Mouse (Mus musculus) neural tube, embryonic 10.5 days (tissue): ENCODE measurements at regions not wholly inside any gene's neighbourhood (a gene's known extent, or its start where the extent isn't known, plus 50 kb on each side); places are given as distances from the start of the nearest gene placed in this dataset.

Experiments
- DNase-seq: peaks from one replicate; pipeline ENCODE4 v3.0.0-alpha.2; 2017; ENCODE audit warnings: low spot score; ENCODE audit errors: extremely low spot score

DNA sequence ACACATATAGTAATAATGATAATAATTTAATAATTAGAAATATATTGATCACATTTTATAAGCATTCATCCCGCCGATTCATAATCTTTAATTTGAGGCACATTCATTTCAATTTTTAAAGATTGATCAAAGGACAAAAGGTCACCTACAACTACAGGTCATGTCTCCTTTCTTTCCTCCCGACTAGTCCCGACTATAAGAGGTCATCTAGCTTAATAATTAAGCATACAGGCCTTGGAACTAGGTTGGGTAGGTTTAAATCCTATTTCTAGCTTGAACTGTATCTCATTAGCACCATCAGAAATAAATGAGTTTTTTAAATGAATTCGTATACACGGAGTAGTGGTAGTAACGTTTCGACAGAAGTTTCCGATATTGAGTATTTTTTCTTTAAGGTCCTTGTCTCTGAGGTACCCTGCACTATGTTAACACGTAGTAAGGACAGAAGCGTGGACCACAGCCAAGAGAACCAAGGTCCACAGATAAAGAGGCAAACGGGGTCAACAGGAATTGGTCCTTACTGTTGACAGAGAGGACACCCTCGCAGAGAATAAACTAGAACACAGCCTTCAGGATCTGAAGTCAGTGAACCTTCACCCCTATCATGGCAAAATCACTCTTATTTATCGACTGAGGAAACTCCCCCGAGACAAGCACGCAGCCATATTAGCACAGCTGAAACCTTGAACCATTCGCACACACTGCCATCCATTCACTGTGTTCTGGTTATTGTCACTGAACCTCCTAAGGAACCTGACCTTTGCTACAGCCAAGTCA is 185.8 kb upstream of the Jmjd1c start:
- DNase-seq = no peak

DNA sequence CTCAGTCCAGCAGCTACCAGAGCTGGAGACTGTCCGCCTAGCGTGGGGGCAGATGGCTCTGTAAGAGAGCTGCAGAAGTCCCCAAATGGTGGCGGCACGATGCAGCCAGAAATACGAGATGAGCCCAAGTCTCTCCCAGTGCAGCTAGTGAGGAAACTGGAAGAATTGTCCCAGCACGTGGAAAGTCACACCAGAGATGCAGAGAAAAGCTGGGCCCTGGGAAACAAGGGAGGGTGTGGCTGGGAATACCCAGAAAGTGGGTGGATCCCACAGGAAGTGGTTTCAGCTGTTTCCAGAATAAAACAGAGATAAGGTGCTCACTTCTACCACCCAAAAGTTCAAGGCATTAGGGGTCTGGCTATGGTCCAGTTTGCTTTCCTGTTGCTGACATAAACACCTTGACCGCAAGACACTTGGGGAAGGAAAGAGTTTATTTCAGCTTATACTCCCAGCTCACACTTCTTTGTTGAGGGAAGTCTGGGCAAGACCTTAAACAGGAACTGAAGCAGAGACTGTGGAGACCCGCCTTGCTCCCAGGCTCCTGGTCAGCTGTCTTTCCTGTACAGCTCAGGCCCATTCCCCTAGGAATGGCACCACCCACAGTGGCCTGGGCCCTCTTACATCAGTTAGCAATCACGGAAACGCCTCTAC is 184.5 kb upstream of the Jmjd1c start:
- no peak for DNase-seq

DNA sequence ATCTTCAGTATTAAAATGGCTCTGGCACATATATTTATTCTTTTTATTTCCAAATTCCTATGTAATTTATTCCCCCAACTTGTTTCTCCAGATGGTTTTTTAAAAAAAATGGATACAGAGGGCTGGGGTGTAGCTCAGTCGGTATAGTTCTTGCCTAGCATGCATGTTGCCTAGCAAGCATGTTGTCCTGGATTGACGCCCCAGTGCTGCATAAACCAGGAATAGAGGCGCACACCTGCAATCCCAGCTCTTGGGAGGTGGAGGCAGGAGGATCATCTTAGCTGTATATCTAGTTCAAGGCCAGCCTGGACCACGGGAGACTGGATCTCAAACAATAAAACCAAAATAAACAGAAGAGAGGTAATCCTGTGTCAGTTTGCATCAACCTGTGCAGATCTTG is 183.5 kb upstream of the Jmjd1c start:
- DNase-seq = no peak

DNA sequence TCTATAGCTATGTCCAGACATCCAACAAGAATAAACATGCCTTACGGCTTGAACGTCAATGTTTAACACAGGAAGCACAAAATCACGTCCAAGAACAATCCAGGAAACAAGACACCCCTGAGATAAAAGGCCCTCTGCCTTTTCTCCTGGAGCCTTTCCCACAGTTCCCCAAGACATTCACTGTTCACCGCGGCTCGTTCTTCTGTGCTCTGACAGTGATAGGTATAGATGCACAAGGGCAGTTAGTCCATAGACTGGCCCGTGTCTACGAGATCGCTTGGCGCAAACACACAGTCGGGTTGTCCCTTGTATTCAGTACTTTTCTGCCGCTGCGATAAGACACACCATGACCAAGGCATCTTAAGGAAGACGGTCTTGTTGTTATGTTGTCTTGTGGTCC is 182.7 kb upstream of the Jmjd1c start:
- DNase-seq = no peak

DNA sequence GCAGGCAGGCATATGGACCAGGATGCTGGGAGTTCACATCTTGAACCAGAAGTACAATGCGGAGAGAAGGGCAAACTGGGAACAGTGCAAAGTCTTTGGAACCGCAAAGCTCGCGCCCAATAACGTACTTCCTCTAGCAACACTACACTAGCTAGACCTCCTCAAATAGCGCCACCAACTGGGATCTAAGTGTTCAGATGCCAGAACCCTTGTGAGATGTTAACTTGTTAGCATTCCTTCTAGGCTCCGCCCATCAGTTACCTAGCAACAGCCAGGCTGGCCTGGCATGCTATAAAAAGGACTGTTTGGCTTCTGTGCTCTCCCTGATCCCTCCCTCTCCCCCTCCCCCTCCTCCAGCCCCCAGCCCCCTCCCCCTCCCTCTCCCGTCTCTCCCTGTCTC is 182.3 kb upstream of the Jmjd1c start:
- DNase-seq = peak; percentile 66

DNA sequence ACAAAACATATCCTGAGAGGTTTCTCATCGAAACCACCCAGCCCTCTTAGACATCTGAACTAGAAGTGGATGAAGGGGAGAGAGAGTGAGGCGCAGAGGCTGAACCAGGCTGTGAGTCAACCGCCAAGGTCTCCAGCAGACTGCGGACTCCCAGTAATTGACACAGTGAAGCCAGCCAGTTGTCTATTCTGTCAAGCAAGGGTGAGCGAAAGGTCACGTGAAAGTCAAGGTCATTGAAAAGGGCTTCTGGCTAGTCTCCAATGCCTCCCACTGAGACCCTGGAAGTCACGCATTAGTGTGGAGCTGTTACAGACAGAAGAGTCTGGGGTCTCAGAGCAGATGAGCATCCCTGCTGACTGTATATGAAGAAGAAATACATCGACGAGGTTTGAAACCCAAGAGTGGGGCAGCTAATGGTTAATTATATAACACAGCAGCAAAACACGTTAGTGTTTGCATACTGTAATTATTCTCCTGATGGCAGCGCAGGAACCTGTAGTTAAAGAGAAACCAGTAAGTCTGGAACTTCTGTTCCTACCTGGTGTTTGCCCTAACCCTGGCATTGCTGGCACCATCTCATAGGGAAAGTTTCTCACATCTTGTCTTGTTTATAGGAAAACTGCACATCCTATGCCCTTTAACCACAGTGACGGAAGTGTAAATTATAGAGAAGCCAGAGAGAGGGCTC is 181.5 kb upstream of the Jmjd1c start:
- peak; percentile 66 for DNase-seq

DNA sequence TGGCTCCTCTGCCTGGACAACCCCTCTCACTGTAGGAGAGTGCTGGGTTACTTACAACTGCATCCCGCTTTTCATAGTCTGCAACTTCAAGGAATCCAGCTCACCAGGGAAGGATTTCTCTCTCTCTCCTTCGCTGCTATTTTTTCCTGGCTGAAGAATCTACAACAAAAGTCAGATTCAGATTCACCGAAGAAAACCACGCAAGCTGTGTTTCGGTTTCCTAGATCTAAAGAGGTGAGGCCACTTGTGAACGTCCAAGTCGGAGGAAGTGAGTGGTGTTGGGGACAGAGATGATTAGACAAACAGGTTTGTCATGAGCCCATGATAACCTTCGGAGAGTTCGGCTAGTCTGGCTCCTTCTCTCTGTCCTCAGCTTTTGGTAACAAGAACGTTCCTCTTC is 180.1 kb upstream of the Jmjd1c start:
- DNase-seq = no peak

DNA sequence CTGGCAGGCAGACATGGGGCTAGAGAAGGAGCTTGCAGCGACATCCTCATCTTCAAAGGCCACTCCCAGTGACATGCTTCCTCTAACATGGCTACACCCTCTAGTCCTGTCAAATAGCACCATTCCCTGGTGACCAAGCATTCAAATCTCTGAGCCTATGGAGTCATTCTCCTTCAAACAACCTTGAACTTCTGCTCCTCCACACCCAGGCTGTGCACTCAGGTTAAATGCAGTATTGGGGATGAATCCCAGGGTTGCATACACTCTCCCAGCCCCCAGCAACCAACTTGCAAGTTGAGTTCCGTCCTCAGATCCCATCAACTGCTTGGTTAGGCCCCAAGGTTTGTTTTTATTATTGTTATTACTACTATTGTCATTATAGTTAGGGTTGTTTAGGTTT is 178.2 kb upstream of the Jmjd1c start:
- no peak for DNase-seq

DNA sequence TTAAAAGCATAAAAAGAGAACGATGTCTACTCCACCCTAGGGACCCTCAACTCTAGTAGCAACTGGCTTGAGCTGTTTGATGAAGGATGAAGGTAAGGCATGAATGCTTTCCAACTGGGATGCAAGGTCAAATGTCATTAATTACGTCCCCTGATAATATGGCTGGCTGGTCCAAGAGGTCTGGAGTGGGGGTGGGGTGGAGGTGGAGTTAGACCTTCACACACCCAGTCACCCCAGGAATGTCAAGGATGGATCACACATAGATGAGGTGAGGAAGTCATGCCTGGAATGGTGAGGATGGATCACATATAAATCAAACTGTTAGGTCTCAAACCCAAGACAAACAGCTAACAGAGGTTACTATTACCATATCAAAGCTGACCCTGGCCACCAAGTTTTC is 177.2 kb upstream of the Jmjd1c start:
- DNase-seq = no peak

DNA sequence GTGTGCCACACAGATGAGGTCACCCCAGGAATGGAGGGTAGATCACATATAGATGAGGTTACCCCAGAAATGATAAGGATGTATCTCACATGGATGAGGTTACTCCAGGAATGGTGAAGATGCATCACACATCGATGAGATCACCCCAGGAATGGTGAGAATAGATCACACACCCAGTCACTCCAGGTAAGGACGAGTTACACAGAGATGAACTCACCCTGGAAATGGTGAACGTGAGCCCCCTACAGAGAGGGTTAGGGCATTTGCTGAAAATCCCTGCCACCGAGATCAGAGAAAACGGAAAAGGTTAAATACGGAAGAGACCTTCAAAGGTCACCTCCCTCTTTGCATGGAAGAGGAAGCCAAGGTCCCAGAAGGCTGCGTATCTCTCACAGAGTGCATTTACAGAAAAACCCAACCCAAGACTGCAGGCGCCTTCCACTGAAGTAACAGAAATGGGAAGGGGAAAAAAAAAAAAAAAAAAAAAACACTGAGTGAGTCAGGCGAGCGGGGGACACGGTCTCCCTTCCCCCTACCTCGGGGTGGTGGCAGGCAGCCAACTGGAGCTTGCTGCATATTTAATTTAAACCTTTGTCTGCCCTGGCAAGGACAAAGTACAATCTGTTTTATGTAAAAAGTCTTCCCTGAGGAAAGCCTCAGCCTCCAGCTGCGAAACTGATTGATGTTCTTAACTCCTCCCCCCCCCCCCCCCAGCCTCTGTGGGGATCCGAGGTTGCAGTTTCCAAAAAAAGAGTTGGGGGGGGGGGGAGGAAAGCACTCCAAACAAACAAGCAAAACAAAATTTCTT is 175.8 kb upstream of the Jmjd1c start:
- DNase-seq = peak; percentile 72

DNA sequence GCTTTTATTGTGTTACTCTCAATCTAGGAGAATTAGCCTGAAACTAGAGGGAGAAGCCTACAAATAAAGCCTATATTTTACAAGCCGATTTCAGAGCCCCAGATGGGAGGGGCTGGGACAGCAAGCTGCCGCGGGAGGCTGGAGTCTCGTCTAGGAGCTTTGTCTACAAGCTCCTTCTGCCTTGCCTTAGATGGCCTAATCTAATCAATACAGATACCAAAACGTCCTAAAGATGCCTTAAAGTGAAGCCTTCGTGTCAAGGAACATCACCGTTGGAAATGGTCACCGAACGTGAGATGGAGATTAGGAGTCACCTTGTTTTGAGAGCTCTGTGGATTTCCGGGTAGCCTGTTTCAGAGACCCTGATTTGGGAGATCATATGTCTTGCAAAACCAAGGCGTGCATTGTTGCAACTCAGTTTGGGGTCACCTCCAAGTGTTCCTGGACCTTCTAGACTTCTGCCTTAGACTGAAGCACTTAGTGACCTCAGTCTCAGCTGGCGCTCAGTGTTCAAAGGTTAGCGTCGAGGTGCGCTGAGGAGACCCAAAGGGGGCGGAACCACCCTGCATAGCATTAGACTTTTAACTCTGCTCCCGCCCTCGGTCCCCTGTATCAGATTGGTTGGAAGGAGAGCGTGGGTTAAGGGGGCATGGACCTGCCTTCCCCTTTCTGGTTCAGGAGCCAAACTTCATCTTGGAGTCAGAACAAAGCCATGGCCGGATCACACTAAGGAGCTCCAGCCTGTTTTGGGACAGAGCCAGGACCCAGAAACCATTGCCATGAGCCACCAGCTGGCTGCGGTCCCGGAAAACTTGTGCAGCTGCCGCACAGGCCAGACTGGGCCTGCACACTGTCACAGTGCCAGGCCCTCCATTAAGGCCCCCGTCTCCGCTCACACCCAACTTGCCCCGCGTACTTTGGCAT is 174.9 kb upstream of the Jmjd1c start:
- peak; percentile 68 for DNase-seq

DNA sequence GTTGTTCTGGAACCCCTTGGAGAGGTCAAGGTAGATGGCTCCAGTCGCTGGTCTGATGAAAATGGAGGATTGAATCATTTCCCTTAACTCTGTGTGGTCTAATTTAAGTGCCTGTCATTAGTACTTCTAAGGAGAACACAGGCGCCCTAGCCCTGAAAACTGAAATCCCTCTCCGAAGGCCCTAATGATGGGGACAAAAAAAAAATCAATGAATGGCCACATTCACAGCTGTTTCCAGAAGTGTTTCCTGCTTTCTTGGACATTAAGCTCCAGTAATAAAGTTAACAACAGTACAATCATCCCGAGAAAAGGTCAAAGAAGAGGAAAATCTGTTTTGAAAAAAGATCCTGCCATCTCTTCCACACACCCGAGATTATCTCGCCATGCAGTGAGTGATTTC is 174.1 kb upstream of the Jmjd1c start:
- no peak for DNase-seq

DNA sequence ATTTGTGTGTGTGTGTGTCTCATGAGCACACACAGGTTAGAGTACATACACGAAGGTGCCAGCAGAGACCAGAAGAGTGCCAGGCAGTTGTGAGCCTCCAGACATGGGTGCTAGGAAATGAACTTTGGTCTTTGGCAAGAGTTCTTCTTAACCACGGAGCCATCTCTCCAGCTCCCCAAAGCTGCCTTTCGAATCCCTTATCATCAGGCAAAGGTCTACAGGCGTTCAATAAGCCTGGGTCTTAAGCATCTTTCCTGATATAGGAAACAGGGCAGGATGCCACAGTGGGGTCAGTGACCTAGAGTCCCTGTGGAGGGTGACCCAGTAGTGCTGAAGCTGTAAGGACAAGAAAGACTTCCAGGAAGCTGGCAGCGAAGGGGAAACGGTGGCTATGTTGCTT is 173.6 kb upstream of the Jmjd1c start:
- no peak for DNase-seq

DNA sequence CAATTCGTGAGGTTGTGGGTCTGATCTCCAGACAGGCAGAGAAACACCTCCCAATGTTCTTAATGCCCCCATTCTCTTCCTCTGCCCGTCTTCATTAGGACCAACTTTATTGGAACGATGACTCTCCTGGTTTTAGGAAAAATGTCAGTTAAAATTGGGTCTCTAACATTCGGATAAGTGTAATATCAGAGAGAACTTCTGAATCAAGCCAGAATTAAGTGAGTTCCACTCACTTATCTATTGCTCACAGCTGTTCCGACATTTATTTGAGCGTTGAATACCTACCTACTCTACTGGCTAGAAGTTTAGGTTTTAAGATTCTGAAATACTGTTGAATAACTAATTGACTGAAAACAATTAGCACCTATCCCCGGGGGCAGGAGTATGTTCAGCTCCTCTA is 172.0 kb upstream of the Jmjd1c start:
- no peak for DNase-seq

DNA sequence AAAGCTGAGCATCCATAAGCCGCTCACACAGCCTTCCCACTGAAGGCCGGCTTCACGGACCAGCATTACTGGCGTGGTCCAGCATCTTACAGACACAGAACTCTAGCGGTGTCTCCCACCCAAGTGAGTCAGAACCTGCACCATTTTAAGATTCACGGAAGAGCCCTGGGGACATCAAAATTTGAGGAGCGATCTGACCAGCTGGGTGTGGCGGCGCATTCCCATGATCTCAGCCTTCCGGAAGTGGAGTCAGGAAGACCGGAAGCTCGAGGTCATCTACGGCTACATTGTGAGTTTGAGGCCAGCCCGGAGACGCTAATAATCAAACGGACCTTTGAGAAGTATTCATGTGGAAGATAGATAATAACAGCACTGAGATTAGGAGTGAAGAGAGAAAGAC is 171.5 kb upstream of the Jmjd1c start:
- DNase-seq = no peak

DNA sequence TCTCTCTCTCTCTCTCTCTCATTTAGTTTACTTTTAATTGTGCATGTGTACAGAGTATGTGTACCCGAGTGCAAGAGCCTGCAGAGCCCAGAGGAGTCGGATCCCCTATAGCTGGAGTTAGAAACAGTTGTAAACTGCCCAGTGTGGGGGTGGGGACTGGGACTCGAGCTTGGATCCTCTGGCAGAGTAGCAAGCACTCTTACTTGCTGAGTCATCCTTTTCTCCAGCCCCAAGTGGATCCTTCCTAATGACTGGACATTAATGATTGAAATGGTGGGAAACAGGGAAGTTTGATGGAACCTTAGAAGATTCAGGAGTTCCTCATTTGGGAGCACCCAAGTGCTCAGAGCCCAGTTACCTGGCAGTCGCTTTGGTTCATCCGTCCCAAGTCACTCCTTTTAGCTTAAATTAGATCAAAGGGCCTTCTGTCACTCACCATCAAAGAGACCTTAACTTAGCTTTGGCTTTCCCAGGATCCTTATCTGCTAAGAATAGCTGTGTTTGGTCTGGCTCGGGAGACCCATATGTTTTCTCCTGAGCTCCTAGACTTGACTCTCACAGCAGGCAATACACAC is 170.3 kb upstream of the Jmjd1c start:
- no peak for DNase-seq

DNA sequence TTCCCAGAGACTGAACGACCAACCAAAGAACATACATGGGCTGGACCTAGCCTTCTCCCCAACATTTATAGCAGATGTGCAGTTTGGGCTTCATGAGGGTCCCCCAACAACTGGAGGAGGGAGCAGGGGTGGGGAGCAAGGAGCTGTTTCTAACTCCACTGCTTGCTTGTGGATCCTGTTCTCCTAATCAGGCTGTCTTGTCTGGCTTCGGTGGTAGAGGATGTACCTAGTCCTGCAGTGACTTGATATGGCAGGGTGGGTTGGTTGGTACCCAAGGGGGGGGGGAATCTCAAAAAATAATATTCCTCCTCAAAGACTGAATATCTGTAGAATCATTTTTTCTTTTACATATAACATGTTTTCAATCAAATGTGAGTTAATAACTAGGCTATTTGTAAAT is 168.3 kb upstream of the Jmjd1c start:
- no peak for DNase-seq

DNA sequence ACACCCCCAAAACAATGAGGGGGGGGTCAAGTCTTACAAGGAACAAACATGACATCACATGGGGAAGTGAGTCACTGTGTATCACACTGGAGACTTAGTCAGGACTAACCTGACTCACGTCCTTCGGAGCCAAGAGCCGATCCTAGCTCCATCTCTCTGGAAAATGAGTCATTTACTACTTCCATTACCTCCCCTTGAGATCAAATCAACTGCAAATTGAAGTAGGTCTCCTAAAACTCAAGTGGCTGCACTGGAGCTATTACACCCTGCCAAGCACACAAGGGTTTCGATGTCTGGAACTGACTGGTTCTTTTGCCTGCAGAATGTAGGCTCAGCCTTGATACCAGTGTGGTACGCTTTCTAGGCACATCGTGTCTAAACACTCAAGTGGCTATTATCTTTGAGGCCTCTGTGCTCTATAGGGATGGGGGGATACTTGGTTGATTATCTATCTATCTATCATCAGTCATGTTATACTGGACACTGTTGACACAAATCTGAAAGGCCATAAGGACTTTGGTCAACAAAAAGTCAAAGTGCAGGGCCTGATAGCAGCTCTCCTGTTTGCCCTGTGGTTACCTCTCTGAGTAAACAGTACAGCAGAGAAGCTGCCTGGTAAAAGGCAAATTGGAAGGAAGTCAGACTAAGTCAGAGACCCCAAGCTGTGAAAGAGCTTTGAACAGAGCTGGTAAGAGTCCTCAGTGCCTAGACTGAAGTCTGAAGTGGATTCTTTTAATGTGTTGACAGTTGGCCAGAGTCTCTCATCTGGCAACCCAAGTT is 167.5 kb upstream of the Jmjd1c start:
- no peak for DNase-seq

DNA sequence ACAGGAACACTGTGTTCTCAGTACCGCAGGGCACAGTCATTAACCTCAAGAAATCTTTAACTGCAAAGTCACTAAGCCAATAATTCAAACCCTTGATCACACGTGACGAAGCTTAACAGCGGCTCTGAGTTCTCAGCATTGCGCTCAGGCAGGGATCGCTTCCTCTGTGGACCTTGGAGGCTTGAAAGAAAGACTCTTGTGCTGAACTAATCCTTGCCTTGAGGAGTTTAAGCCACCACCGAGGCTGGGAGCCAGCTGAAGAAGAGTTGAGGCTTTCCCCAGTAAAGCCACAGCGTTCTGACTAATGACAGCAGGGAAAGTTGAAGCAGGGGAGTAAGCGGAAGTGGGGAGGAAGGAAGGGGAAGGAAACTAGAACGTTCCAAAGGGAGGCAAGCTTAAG is 165.4 kb upstream of the Jmjd1c start:
- no peak for DNase-seq

DNA sequence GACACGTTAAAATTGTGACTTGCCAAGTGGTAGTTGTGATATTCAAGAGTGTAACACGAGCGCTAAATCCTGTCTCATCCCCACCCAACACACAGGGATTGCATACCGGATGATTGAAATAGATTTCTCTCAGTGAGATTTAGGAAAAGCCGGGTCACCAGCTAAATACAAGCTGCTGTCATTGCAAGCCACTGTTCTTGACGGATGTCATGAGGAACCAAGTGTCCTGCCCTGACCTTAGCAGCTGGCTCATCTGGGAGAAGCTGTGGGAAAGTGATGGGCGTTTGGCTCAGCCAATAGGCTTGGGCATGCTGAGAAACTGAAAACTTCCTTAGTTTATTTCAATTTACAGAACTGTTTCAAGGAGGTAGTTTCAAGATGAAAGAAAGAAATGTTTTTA is 164.4 kb upstream of the Jmjd1c start:
- DNase-seq = no peak
